Mouse (Mus musculus): ENCODE results near the gene Ctla4.

- no peak for TF ChIP-seq CTCF (IDR thresholded peaks at IDR 0.05; ENCODE audit: control insufficient read depth, insufficient read depth, insufficient read length)
- TF ChIP-seq MAX (IDR thresholded peaks at IDR 0.05) = no peak
Observed at GRCm38 (mm10) chr1:60839161-60839560, 47.6 kb upstream of the Ctla4 start.

Data from C2C12 (cell line).